Mouse (Mus musculus) kidney, adult 11 months (tissue): Measurements from ENCODE around the gene Hnrnpul2.
A peak's percentile ranks its signal among the peaks of the same experiment; 100 is the strongest.
"Not testable (repeated sequence)": the region's sequence is repeated elsewhere in the genome, so short reads cannot be mapped to it uniquely, and the experiment has no call there.

Source experiments
- DNase-seq: peaks from one replicate; pipeline ENCODE4 v3.0.0; 2022

Hnrnpul2 gene

GRCm38 (mm10) chr19:8818801-8819595, 812 bp upstream of the Hnrnpul2 start, which contains the start of gene Ttc9c:
Gene Ttc9c (minus strand): TSS chr19:8819333.
- DNase-seq, result peak; percentile 99

GRCm38 (mm10) chr19:8820424-8820956, 680 bp downstream of the Hnrnpul2 start:
- peak; percentile 43 for DNase-seq

GRCm38 (mm10) chr19:8821146-8821545, 1.3 kb downstream of the Hnrnpul2 start:
- peak; percentile 54 for DNase-seq

GRCm38 (mm10) chr19:8822696-8823095, 2.9 kb downstream of the Hnrnpul2 start:
- DNase-seq, result no peak

GRCm38 (mm10) chr19:8829660-8830059, 9.8 kb downstream of the Hnrnpul2 start, which contains the start of gene AC129217.1:
Gene AC129217.1 (plus strand): TSS chr19:8829773.
- no peak for DNase-seq

GRCm38 (mm10) chr19:8830664-8831063, 10.9 kb downstream of the Hnrnpul2 start:
- no peak for DNase-seq

GRCm38 (mm10) chr19:8831262-8831661, 11.5 kb downstream of the Hnrnpul2 start:
- no peak for DNase-seq

GRCm38 (mm10) chr19:8832971-8833370, 13.2 kb downstream of the Hnrnpul2 start:
- no peak for DNase-seq

- not testable (repeated sequence) for DNase-seq
These were observed 16.5 kb downstream of the Hnrnpul2 start for GRCm38 (mm10) chr19:8836327-8836726.

- DNase-seq, result peak; percentile 88
These were observed 17.5 kb downstream of the Hnrnpul2 start, which contains the start of gene Bscl2 for GRCm38 (mm10) chr19:8837251-8837791. Gene Bscl2 (plus strand): TSS chr19:8837467.

GRCm38 (mm10) chr19:8838041-8838730, 18.4 kb downstream of the Hnrnpul2 start:
- DNase-seq, result peak; percentile 68

- DNase-seq, result no peak
These were observed 19.5 kb downstream of the Hnrnpul2 start, which contains the start of gene Gng3 for GRCm38 (mm10) chr19:8839103-8839907. Gene Gng3 (minus strand): TSS chr19:8839194.

GRCm38 (mm10) chr19:8839908-8840791, 20.3 kb downstream of the Hnrnpul2 start:
- DNase-seq, result peak; percentile 85

GRCm38 (mm10) chr19:8841012-8841411, 21.2 kb downstream of the Hnrnpul2 start:
- no peak for DNase-seq

GRCm38 (mm10) chr19:8842961-8843360, 23.2 kb downstream of the Hnrnpul2 start:
- DNase-seq, result no peak

- DNase-seq, result peak; percentile 44
These were observed 24.7 kb downstream of the Hnrnpul2 start for GRCm38 (mm10) chr19:8844371-8845129.

- no peak for DNase-seq
These were observed 28.5 kb downstream of the Hnrnpul2 start for GRCm38 (mm10) chr19:8848356-8848755.

- no peak for DNase-seq
These were observed 30.6 kb downstream of the Hnrnpul2 start, which contains the start of gene Lrrn4cl for GRCm38 (mm10) chr19:8850402-8850901. Gene Lrrn4cl (plus strand): TSS chr19:8850768.

- DNase-seq, result no peak
These were observed 31.8 kb downstream of the Hnrnpul2 start for GRCm38 (mm10) chr19:8851639-8852038.
